Mouse (Mus musculus) left cerebral cortex, adult 9 months (tissue): ENCODE results near the gene Mmp9.

ENCODE experiments used
- DNase-seq, 2 experiments: peaks; one replicate each; pipeline ENCODE4 v3.0.0; 2022; ENCODE audit warnings: low spot score in 2 of 2

Gene Mmp9

GRCm38 (mm10) chr2:164940140-164940830, at the start of gene Mmp9:
Gene Mmp9 (plus strand): TSS chr2:164940780.
- DNase-seq, result no peak

- no peak for DNase-seq
Measured at GRCm38 (mm10) chr2:164891056-164891834, 49.3 kb upstream of the Mmp9 start.

- DNase-seq, result no peak
Measured at GRCm38 (mm10) chr2:164891908-164892695, 48.5 kb upstream of the Mmp9 start.

- DNase-seq, result no peak
Measured at GRCm38 (mm10) chr2:164892696-164893216, 47.8 kb upstream of the Mmp9 start.

- DNase-seq, result no peak
Measured at GRCm38 (mm10) chr2:164894048-164894447, 46.5 kb upstream of the Mmp9 start.

GRCm38 (mm10) chr2:164894644-164895043, 45.9 kb upstream of the Mmp9 start:
- no peak for DNase-seq

GRCm38 (mm10) chr2:164895885-164896284, 44.7 kb upstream of the Mmp9 start:
- no peak for DNase-seq

- DNase-seq, result no peak
Measured at GRCm38 (mm10) chr2:164898008-164898407, 42.6 kb upstream of the Mmp9 start.

GRCm38 (mm10) chr2:164899034-164899433, 41.5 kb upstream of the Mmp9 start:
- DNase-seq, result no peak

- no peak for DNase-seq
Measured at GRCm38 (mm10) chr2:164899723-164900459, 40.7 kb upstream of the Mmp9 start.

GRCm38 (mm10) chr2:164901380-164901779, 39.2 kb upstream of the Mmp9 start:
- no peak for DNase-seq

GRCm38 (mm10) chr2:164903496-164903895, 37.1 kb upstream of the Mmp9 start:
- no peak for DNase-seq

- DNase-seq, result no peak
Measured at GRCm38 (mm10) chr2:164906071-164906470, 34.5 kb upstream of the Mmp9 start.

GRCm38 (mm10) chr2:164907511-164907910, 33.1 kb upstream of the Mmp9 start:
- DNase-seq, result no peak

- DNase-seq, result no peak
Measured at GRCm38 (mm10) chr2:164908011-164908410, 32.6 kb upstream of the Mmp9 start.

- no peak for DNase-seq
Measured at GRCm38 (mm10) chr2:164909100-164909499, 31.5 kb upstream of the Mmp9 start.

- DNase-seq, result no peak
Measured at GRCm38 (mm10) chr2:164909542-164909941, 31.0 kb upstream of the Mmp9 start.

GRCm38 (mm10) chr2:164910360-164911061, 30.1 kb upstream of the Mmp9 start:
- DNase-seq, result peak in 1 of 2 experiments; percentile 26

- DNase-seq, result peak; percentile 70 to 91
Measured at GRCm38 (mm10) chr2:164911086-164912048, 29.2 kb upstream of the Mmp9 start, which contains the start of gene Zfp335. Gene Zfp335 (minus strand): TSS chr2:164911757.
